Mouse (Mus musculus) stomach, postnatal 0 days (tissue): Measurements from ENCODE around the gene Gm8947.
"Not testable (repeated sequence)": the region's sequence is repeated elsewhere in the genome, so short reads cannot be mapped to it uniquely, and the experiment has no call there.

Experiments used
- CTCF ChIP-seq: IDR thresholded peaks from 2 replicates; pipeline ENCODE4 v1.5.1; 2016; ENCODE audit warnings: antibody characterized with exemption, low read depth, mild to moderate bottlenecking, moderate library complexity
- EP300 ChIP-seq: optimal IDR thresholded peaks from 2 replicates; pipeline ENCODE3; 2016; ENCODE audit warnings: antibody characterized with exemption

DNA sequence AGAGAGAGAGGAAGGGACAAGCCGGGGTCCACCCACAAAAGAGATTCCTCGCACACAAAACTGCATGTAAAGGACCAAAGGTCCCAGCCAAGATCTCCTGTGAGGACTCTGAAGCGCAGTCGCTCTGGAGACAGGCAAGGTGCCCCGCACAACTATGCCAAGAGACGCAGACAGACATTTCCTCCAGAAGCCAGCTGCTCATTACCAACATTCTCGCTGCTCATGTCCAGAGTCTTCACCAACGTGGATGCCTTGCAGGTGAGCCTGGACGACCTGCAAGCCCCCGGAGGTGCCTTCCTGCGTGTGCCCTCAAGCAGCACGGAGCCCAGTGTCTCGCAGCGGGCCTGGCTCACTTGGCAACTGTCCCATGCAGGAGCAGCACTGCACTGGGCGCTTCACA lies 563 bp downstream of the Gm8947 start:
- TF ChIP-seq CTCF, EP300: not testable (repeated sequence)
